Mouse (Mus musculus) cortical plate, adult 2 months (tissue): Measurements from ENCODE around the gene Plcl1. TPM values are rescaled to one million over a fixed set of nuclear protein-coding genes. Genes with fewer than 3 reads are reported as not detected.

Experiments
- H3K27ac ChIP-seq: fragments of 200-500 bp; 2 replicates; pipeline ENCODE4 v1.5.1; 2012; ENCODE audit warnings: low read length, control low read depth, inconsistent platforms; ENCODE audit not compliant: insufficient read depth
- H3K4me1 ChIP-seq: fragments of 200-500 bp; 2 replicates; pipeline ENCODE4 v1.6.1; 2011; ENCODE audit warnings: low read length; ENCODE audit not compliant: control insufficient read depth, insufficient read depth
- H3K4me3 ChIP-seq: fragments of 200-500 bp; 2 replicates; pipeline ENCODE4 v1.5.1; 2011; ENCODE audit warnings: mild to moderate bottlenecking, low read length, control low read depth; ENCODE audit not compliant: insufficient read depth
- CTCF ChIP-seq: fragments of 200-500 bp; IDR thresholded peaks from 2 replicates; pipeline ENCODE4 v1.5.1; 2011; ENCODE audit warnings: mild to moderate bottlenecking, control low read depth, low read length; ENCODE audit not compliant: insufficient read depth; ENCODE audit errors: extremely low read depth
- POLR2A ChIP-seq: fragments of 200-500 bp; IDR thresholded peaks from 2 replicates; pipeline ENCODE4 v1.6.1; 2011; ENCODE audit warnings: mild to moderate bottlenecking, low read length, control low read depth; ENCODE audit not compliant: insufficient read depth; ENCODE audit errors: extremely low read depth
- polyA plus RNA-seq: library from polyadenylated mRNA; depleted of rRNA; stranded (reverse); fragments of >200 nt; gene quantifications from 2 replicates; pipeline ENCODE4 v1.2.3, GENCODE M21; 2012; rRNA removed

The Plcl1 gene
- polyA plus RNA-seq, 1 experiment: 8.6 TPM

DNA sequence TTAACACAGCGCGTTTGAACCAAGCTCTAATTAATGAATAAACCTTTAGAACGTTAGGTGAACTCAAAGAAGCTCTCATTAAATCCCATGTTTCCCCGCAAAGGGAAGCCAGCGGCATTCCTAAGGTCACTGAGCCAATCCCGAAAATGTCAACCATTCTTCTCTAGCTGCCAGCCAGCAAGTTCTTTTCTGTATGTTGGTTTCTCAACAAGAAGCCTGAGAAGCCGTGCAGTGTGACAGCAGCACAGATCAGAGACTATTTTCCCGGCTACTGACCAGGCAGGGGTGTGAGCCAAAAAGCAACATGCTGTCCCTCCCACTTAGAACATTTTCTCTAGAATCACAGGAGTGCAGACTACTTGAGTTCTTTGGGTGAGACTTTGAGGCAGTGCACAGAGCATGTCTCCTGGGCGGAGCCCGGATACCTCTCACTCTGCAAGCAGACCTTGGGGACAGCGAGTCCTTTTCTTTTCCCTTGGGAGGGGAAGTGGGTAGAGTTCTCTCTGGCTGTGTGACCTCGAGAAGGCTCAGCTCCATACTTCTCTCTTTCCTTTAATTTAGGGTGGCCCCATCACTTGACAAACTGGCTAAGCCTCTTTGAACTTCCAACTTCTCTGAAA is 333.1 kb downstream of the Plcl1 start:
- no peak overlapping the region for H3K27ac ChIP-seq
- TF ChIP-seq POLR2A: no peak
- peaks cover 1% of the 10 kb centered on the region; the same call in 1 of the 2 replicates for H3K4me1 ChIP-seq

GRCm38 (mm10) chr1:55741885-55742284 is 336.2 kb downstream of the Plcl1 start:
- no peak overlapping the region for H3K27ac ChIP-seq
- peaks cover 1% of the 10 kb centered on the region; the same call in 1 of the 2 replicates for H3K4me1 ChIP-seq
- H3K4me3 ChIP-seq: no peak overlapping the region
- no peak for TF ChIP-seq POLR2A
- no peak for TF ChIP-seq CTCF

More for the DNA sequence above, 333.1 kb downstream of the Plcl1 start:
- no peak overlapping the region for H3K4me3 ChIP-seq

DNA sequence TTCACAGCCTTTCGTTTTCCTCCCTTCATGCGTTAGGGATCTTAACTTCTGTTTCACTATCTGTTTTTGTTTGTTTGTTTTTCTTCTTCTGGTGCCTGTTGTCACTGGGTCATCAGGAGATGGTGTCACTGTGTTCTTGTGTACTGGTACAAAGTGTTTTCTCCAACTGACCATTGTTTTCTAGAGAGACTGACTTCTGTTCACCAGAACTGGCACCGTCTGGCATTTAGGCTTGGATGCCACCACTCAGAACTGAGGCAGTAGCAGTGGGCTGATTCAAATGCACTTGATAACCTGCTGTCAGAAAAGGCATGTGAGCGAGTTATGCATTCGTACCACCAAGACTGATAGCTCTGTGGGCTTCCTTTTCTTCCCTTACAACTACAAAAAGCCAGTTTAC is 342.8 kb downstream of the Plcl1 start:
- H3K4me3 ChIP-seq: no peak overlapping the region
- TF ChIP-seq CTCF: no peak
- no peak for TF ChIP-seq POLR2A
- H3K4me1 ChIP-seq: no peaks in the 10 kb centered on the region; the same call in 1 of the 2 replicates
- peak overlapping the region; percentile 89 for H3K27ac ChIP-seq

DNA sequence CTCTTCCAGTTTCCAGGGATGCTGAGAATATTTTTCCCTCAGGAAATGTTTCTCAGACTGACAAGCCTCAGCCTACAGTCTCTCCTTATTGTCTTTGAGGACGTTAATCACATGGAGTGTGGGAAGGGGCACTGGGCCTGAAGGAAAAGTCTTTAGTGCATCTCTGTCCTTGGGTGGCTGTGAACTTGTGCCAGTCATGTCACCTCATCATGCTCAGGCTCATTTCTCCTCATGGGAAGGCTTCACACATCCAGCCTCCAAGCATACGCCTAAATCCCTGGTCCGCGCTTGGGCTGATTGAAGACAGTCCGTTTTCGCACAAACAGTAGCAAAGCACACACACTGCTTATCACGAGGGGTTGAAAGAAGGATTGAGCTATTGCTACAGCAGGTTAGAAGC is 344.0 kb downstream of the Plcl1 start:
- no peak overlapping the region for H3K4me3 ChIP-seq
- H3K27ac ChIP-seq: no peak overlapping the region
- TF ChIP-seq POLR2A (no peak), CTCF (no peak)
- H3K4me1 ChIP-seq: no peaks in the 10 kb centered on the region; the same call in 1 of the 2 replicates

DNA sequence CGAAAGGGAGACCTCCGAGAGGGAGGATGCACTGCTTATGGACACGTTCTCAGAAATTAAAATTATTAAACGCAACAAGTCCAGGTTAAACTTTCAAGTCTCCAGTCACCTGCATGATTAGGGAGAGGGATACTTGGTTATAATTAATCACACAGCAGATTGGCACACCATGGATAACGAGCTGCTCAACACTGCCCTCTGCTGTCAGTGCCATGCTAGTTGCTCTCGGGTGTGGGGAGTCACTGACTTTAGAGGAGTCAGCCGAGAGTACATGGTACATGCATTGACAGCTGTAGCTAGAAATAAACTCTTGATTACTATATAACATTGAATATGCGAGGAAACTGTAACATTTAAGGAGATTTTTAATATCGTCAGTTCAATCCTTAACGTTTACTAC is 350.0 kb downstream of the Plcl1 start:
- H3K4me3 ChIP-seq: no peak overlapping the region
- TF ChIP-seq POLR2A (no peak), CTCF (peak; percentile 76)
- no peaks in the 10 kb centered on the region for H3K4me1 ChIP-seq
- no peak overlapping the region for H3K27ac ChIP-seq

- Histone ChIP-seq H3K27ac (no peak overlapping the region), H3K4me3 (no peak overlapping the region), H3K4me1 (no peaks in the 10 kb centered on the region)
- no peak for TF ChIP-seq POLR2A
- TF ChIP-seq CTCF: no peak
Measured at GRCm38 (mm10) chr1:55762284-55762683, 356.6 kb downstream of the Plcl1 start.

DNA sequence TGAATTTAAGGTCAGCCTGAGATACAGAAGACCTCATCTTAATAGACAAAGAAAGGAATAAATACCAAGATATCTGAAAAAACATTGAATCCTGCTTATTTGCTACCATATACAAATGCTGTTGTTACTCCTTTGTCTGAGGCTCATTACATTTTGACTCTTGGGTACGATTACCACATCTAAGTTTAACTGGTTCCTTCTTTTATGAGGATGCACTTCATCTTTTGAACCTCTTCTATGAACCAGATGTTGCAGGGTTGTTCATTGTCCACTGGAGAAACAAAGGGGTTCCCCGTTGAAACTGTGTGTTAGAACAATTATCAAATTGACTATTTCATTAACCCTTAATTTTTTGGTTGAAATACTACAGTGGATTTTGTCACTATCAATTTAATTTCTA is 357.4 kb downstream of the Plcl1 start:
- no peak overlapping the region for H3K4me3 ChIP-seq
- no peaks in the 10 kb centered on the region for H3K4me1 ChIP-seq
- TF ChIP-seq CTCF (no peak), POLR2A (no peak)
- no peak overlapping the region for H3K27ac ChIP-seq

GRCm38 (mm10) chr1:55766743-55767142 is 361.0 kb downstream of the Plcl1 start:
- H3K27ac ChIP-seq: no peak overlapping the region
- no peaks in the 10 kb centered on the region for H3K4me1 ChIP-seq
- no peak overlapping the region for H3K4me3 ChIP-seq
- TF ChIP-seq CTCF: no peak
- TF ChIP-seq POLR2A: no peak

GRCm38 (mm10) chr1:55770072-55770785 is 364.5 kb downstream of the Plcl1 start:
- Histone ChIP-seq H3K4me3 (no peak overlapping the region), H3K27ac (no peak overlapping the region), H3K4me1 (no peaks in the 10 kb centered on the region)
- no peak for TF ChIP-seq POLR2A
- TF ChIP-seq CTCF: no peak

DNA sequence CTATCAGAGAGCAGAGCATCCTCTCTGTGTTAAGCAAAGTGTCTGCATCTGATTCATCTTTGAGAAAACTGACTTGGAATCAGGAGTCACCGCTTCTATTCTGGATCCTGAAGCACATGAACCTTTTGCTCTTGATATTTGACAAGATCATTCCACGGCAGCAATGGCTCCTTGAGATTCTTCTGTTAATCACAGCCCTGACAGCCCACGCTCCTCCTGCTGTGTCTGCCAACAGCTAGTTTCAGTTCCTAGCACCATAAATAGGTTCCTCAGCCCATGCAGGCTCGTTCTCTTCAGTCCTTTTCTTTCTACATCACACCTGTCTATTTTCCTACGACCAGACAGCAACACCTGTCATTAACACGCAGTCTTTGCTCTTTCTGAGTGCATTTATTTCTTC is 387.1 kb downstream of the Plcl1 start:
- Histone ChIP-seq H3K27ac (no peak overlapping the region), H3K4me3 (no peak overlapping the region), H3K4me1 (no peaks in the 10 kb centered on the region)
- no peak for TF ChIP-seq CTCF
- TF ChIP-seq POLR2A: no peak

Other genes with a start within 250 kb of the Plcl1 start
- gene Rftn2, start 179.1 kb upstream of the Plcl1 start, polyA plus RNA-seq: 20.8 TPM in 2 replicates
- gene Mars2, start 168.7 kb upstream of the Plcl1 start, polyA plus RNA-seq: 4.1 TPM in 2 replicates
- gene Boll, start 42.5 kb upstream of the Plcl1 start, polyA plus RNA-seq: not detected in 2 replicates